Mouse (Mus musculus): ENCODE data around the gene Gk5.

- no peak for TF ChIP-seq SIN3A (IDR thresholded peaks at IDR 0.05; ENCODE audit: low read length)
- TF ChIP-seq RCOR1 (conservative IDR thresholded peaks at IDR 0.05; ENCODE audit: low read depth, low read length) = no peak
- no peak; the same call in 1 of the 2 replicates for TF ChIP-seq SMC3 (IDR thresholded peaks at IDR 0.05; ENCODE audit: low read depth, low read length)
- TF ChIP-seq ZC3H11A (IDR thresholded peaks at IDR 0.05; ENCODE audit: low read depth, low read length) = no peak
- peak in 1 of 2 experiments; percentile 69; a peak in 2 of 4 replicates for TF ChIP-seq CTCF (conservative IDR thresholded peaks at IDR 0.05 in 1 of 2, IDR thresholded peaks at IDR 0.05 in 1 of 2; ENCODE audit: low read depth in 2 of 2, low read length in 2 of 2)
- TF ChIP-seq ETS1 (conservative IDR thresholded peaks at IDR 0.05; ENCODE audit: low read depth, low read length) = no peak
- no peak for TF ChIP-seq MAFK (IDR thresholded peaks at IDR 0.05; ENCODE audit: insufficient replicate concordance, low read length)
- TF ChIP-seq MAX (IDR thresholded peaks at IDR 0.05; ENCODE audit: low read length) = no peak
- TF ChIP-seq CHD2 (IDR thresholded peaks at IDR 0.05; ENCODE audit: low read length) = no peak
- TF ChIP-seq USF2 (conservative IDR thresholded peaks at IDR 0.05; ENCODE audit: low read depth, low read length) = no peak
- no peak for TF ChIP-seq PAX5 (IDR thresholded peaks at IDR 0.05; ENCODE audit: low read length)
- TF ChIP-seq USF1 (IDR thresholded peaks at IDR 0.05; ENCODE audit: low read depth, low read length) = no peak
- TF ChIP-seq RAD21 (IDR thresholded peaks at IDR 0.05; ENCODE audit: low read depth, low read length) = peak; percentile 37
Observed at GRCm38 (mm10) chr9:96217799-96218198, 98.6 kb downstream of the Gk5 start.

Data from CH12.LX (cell line).